Mouse (Mus musculus) forebrain, embryonic 12.5 days (tissue): ENCODE results near the gene Amdhd1. TPM values are rescaled to one million over a fixed set of nuclear protein-coding genes. Genes with fewer than 3 reads are reported as not detected.
"Not testable (repeated sequence)": the region's sequence is repeated elsewhere in the genome, so short reads cannot be mapped to it uniquely, and the experiment has no call there.

Experiments
- ATAC-seq: fragments of 200-750 bp; cut with Nextera tagmentation; 2 replicates; pipeline ENCODE4 v1.8.0; 2017; ENCODE audit warnings: moderate TSS enrichment; ENCODE audit not compliant: low FRiP score
- H3K27ac ChIP-seq: fragments of 300-500 bp; sonication (generic); 2 replicates; pipeline ENCODE4 v1.5.1; 2016; ENCODE audit warnings: mild to moderate bottlenecking
- H3K27me3 ChIP-seq: fragments of 300-500 bp; sonication (generic); 2 replicates; pipeline ENCODE4 v1.6.1; 2016; ENCODE audit warnings: mild to moderate bottlenecking
- H3K36me3 ChIP-seq: fragments of 300-500 bp; sonication (generic); replicated peaks from 2 replicates; pipeline ENCODE4 v1.6.1; 2016; ENCODE audit warnings: mild to moderate bottlenecking
- H3K4me1 ChIP-seq: fragments of 300-500 bp; sonication (generic); 2 replicates; pipeline ENCODE4 v1.6.1; 2016
- H3K4me2 ChIP-seq: fragments of 300-500 bp; sonication (generic); 2 replicates; pipeline ENCODE4 v1.6.1; 2016; ENCODE audit warnings: mild to moderate bottlenecking, moderate library complexity
- H3K4me3 ChIP-seq: fragments of 300-500 bp; sonication (generic); replicated peaks from 2 replicates; pipeline ENCODE4 v1.5.1; 2016; ENCODE audit warnings: mild to moderate bottlenecking
- H3K9ac ChIP-seq: fragments of 300-500 bp; sonication (generic); 2 replicates; pipeline ENCODE4 v1.6.1; 2016; ENCODE audit warnings: mild to moderate bottlenecking
- H3K9me3 ChIP-seq: fragments of 300-500 bp; sonication (generic); 2 replicates; pipeline ENCODE4 v1.6.1; 2016
- WGBS: fragments of 180-500 bp; shearing (Covaris S2); methylation state at CpG from one replicate; pipeline ENCODE4 v1.1.7; 2016; 5-methylcytosine and 5-hydroxymethylcytosine counted together
- polyA plus RNA-seq: library from polyadenylated mRNA; unstranded; fragments of >200 nt; fragmentation: Nextera tagmentation; extraction: Ambion mirVana; gene quantifications from 2 replicates; pipeline ENCODE4 v1.2.1, GENCODE M21; 2016

Gene Amdhd1
- polyA plus RNA-seq, 1 experiment from 2014 or later = 0.08 TPM

DNA sequence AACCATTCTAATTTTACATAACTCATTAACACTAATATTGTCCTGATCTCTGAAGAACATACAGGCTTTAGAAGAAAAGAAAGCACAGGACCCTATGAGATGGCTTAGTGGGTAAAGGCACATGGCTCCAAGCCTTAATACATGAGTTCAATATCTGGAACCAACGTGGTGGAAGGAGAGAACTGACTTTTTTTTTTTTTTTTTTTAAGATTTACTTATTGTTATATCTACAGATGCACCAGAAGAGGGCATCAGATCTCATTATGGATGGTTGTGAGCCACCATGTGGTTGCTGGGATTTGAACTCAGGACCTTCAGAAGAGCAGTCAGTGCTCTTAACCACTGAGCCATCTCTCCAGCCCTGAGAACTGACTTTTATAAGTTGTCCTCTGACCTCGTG lies 18.1 kb upstream of the Amdhd1 start:
- H3K9ac ChIP-seq, H3K27ac ChIP-seq: not testable (repeated sequence)
- WGBS = 73% methylated on average over 2 of the region's 2 CpGs

DNA sequence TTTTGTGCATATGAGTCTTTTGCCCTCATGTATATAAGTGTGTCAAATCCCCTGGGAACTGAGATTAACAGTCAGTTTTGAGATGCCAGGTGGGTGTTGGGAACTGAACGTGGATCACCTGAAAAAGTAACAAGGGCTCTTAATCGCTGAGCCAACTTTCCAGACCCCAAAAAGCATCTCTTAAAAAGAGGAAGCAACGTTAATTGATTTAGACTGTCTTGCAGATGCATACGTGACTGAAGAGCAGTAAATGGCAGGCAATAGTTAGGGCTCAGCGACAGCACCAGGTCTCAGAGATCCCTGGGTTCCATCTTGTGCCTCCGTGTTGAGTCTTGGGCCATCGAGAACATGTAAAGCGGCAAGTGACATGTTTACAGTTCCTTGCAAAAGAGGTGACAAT lies 12.8 kb upstream of the Amdhd1 start:
- no peaks in the 10 kb centered on the region for H3K4me1 ChIP-seq
- H3K9me3 ChIP-seq = no peaks in the 10 kb centered on the region
- no peak overlapping the region for H3K4me3 ChIP-seq
- H3K4me2 ChIP-seq = no peak overlapping the region
- H3K36me3 ChIP-seq = no peaks in the 10 kb centered on the region
- no peak overlapping the region for H3K27ac ChIP-seq
- H3K27me3 ChIP-seq = no peaks in the 10 kb centered on the region
- no peak for ATAC-seq
- WGBS = 86% methylated on average over 8 of the region's 8 CpGs
- no peak overlapping the region for H3K9ac ChIP-seq

More for the DNA sequence above, 18.1 kb upstream of the Amdhd1 start:
- not testable (repeated sequence) for H3K36me3 ChIP-seq, H3K9me3 ChIP-seq, ATAC-seq, H3K4me3 ChIP-seq, H3K4me1 ChIP-seq, H3K27me3 ChIP-seq, H3K4me2 ChIP-seq

DNA sequence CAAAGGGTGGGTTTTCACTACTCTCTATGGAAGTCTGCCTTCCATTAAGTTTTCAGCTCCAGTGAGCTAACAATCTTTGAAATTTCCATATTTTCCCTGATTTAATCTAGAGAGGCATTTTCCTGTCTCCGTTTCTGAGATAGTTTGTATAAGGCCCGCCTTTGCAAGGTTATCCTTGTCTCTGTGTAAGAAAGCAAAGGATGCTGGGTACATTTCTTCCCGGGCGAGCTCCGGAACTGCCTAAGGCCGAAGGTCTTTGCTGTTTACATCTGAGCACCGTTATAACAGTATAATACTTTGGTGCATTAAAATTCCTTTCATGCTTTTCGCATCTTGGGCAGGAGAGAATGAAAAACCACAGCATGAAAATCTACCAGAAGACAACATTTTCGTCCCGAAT lies 10.0 kb upstream of the Amdhd1 start:
- H3K4me1 ChIP-seq = no peaks in the 10 kb centered on the region
- ATAC-seq = no peak
- no peak overlapping the region for H3K4me2 ChIP-seq
- no peaks in the 10 kb centered on the region for H3K27me3 ChIP-seq
- H3K9me3 ChIP-seq = no peaks in the 10 kb centered on the region
- no peak overlapping the region for H3K27ac ChIP-seq
- no peak overlapping the region for H3K4me3 ChIP-seq
- WGBS = 86% methylated on average over 10 of the region's 10 CpGs
- no peak overlapping the region for H3K9ac ChIP-seq
- H3K36me3 ChIP-seq = no peaks in the 10 kb centered on the region

DNA sequence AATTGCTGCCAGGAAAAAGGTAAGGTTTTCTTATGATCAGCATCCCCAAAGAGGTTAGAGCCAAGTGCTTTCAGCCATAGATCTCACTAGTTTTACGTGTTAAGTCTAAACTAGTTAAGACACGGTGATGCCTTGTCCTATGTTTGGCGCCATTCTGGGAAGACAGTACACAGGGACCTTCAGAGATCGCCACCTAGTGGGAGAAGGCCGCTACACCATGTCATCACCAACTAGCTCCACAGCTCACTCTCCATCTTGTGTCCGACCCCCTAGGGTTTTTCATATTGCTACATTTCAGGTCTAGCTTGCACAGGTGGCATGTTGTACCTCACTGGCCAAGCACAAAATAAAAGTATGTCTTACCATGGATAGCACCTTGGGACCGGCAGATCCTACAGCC lies 9.2 kb upstream of the Amdhd1 start:
- Histone ChIP-seq H3K9me3 (no peaks in the 10 kb centered on the region), H3K9ac (no peak overlapping the region), H3K36me3 (no peaks in the 10 kb centered on the region), H3K4me1 (no peaks in the 10 kb centered on the region), H3K4me2 (no peak overlapping the region), H3K27me3 (no peaks in the 10 kb centered on the region), H3K27ac (no peak overlapping the region), H3K4me3 (no peak overlapping the region)
- WGBS = 16% methylated on average over 7 of the region's 7 CpGs
- ATAC-seq = peak; percentile 63; the same call in 1 of the 2 replicates

DNA sequence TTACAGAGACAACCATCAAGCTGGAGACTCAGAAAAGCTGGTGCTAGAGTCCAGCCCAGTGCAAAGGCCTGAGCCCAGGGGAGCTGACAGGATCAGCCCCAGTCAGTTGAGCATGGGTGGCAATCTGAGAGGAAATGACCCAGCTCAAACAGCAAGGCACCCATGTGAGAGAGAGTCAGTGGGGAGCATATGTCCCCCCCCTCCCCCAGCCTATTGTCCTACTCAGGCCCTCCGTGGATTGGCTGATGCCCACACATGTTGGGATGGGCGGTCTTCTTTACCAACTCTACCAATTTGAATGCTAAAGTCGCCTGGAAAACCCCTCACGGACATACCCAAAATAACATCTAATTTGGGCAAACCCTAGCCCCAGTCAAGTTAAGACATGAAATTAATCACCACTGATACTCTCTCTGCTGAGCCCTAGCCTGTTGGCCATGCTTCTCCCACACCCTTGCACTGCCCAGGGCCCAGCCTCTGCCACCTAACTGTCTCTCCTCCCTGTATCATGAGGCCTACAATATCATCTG lies 8.0 kb upstream of the Amdhd1 start:
- WGBS = 93% methylated on average over 4 of the region's 4 CpGs
- no peaks in the 10 kb centered on the region for H3K36me3 ChIP-seq
- H3K4me1 ChIP-seq = no peaks in the 10 kb centered on the region
- H3K27me3 ChIP-seq = no peaks in the 10 kb centered on the region
- H3K27ac ChIP-seq = no peak overlapping the region
- no peak overlapping the region for H3K9ac ChIP-seq
- no peak for ATAC-seq
- no peaks in the 10 kb centered on the region for H3K9me3 ChIP-seq
- no peak overlapping the region for H3K4me3 ChIP-seq
- H3K4me2 ChIP-seq = no peak overlapping the region

DNA sequence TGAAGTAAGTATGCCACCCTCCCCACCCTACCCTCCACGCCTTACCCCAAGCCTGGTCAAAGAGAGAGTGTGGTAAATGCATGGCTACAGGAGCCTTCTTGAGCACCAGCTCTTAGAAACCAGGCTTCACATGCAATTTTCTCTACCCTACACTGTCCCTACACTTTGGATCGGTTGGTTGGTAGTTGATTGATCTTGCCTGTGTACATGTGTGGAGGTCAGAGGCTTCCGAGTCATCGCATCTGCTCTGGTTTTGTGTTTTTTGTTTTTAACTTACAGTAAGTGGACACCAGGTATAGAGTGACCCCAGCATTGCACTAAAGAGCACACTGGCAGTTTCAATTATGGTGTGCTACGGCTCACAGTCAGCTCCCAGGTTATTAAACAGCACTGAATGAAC lies 4.3 kb upstream of the Amdhd1 start:
- H3K4me2 ChIP-seq = no peak overlapping the region
- 0 out of 2 replicates have a peak, but pooled peaks cover 4% of the 10 kb centered on the region for H3K27me3 ChIP-seq
- no peaks in the 10 kb centered on the region for H3K36me3 ChIP-seq
- H3K9me3 ChIP-seq = no peaks in the 10 kb centered on the region
- WGBS = 89% methylated on average over 5 of the region's 5 CpGs
- H3K4me3 ChIP-seq = no peak overlapping the region
- no peak for ATAC-seq
- H3K27ac ChIP-seq = no peak overlapping the region
- H3K4me1 ChIP-seq = peaks cover 15% of the 10 kb centered on the region
- H3K9ac ChIP-seq = no peak overlapping the region

DNA sequence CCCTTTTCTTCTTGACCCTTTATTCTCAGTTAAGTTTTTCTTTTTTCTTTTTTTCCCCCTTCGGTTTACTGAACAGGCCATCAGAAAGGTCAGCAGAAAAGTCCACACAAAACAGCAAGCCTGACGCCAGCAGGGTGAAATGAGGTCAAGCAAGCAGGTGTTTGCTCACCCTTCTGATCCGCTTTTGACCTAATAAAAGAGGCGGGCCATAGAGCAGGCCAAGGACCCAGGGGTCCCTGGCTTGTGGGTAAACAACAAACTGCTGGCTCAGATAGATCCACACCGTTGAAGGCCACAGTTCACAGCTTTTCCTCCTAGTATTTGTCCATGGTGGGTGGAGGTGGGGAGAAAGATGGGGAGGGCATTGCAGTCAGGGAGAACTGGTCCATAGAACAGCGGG lies 3.3 kb upstream of the Amdhd1 start:
- 53% methylated on average over 6 of the region's 6 CpGs for WGBS
- Histone ChIP-seq H3K9ac (no peak overlapping the region), H3K27me3 (0 out of 2 replicates have a peak, but pooled peaks cover 7% of the 10 kb centered on the region), H3K9me3 (no peaks in the 10 kb centered on the region), H3K27ac (no peak overlapping the region), H3K4me1 (peaks cover 15% of the 10 kb centered on the region), H3K4me2 (no peak overlapping the region), H3K36me3 (no peaks in the 10 kb centered on the region), H3K4me3 (no peak overlapping the region)
- no peak for ATAC-seq

DNA sequence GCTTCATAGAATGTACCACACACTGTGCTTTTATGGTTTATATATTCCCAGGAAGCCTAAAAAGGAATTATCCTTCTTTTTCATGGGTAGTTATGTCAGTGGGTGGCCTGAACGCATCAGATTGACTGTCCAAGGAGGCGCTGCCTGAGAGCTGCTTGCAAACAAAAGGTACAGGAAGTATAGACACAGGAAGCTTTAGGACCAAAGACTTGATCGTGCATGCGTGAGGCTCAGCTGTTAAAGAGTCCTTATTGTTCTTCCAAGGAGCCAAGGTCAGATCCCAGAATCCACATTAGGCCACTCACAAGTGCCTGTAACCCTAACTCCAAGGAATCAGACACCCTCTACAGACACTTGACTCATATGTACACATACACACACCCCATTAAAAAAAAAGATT lies 2.5 kb upstream of the Amdhd1 start:
- 33% methylated on average over 4 of the region's 4 CpGs for WGBS
- H3K4me3 ChIP-seq = no peak overlapping the region
- peaks cover 15% of the 10 kb centered on the region for H3K4me1 ChIP-seq
- H3K27ac ChIP-seq = no peak overlapping the region
- no peaks in the 10 kb centered on the region for H3K9me3 ChIP-seq
- H3K9ac ChIP-seq = no peak overlapping the region
- peaks cover 10% of the 10 kb centered on the region; the same call in 1 of the 2 replicates for H3K27me3 ChIP-seq
- no peak for ATAC-seq
- H3K36me3 ChIP-seq = no peaks in the 10 kb centered on the region
- no peak overlapping the region for H3K4me2 ChIP-seq

DNA sequence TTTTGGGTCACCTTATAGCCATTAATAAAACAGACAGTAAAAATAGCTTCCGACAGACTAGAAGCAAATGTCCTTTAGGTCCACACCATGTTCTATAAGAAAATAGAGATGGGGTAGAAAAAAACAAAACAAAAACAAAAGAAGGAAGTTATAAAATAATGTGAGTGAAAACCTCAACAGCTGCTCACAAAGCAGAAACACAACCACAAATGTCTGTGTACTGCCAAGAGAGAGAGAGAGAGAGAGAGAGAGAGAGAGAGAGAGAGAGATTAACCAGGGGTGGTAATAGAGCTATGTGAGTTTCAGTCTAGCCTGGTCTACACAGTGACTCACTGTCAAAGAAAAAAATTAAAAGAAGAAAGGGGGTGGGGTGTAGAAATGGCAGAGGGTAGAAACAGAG lies 1.8 kb upstream of the Amdhd1 start:
- Histone ChIP-seq H3K4me2 (no peak overlapping the region), H3K9ac (no peak overlapping the region), H3K4me1 (peaks cover 15% of the 10 kb centered on the region), H3K36me3 (no peaks in the 10 kb centered on the region), H3K27ac (no peak overlapping the region), H3K4me3 (no peak overlapping the region), H3K9me3 (no peaks in the 10 kb centered on the region), H3K27me3 (peaks cover 11% of the 10 kb centered on the region)
- ATAC-seq = no peak
- WGBS = 83% methylated on average over 1 of the region's 1 CpGs

DNA sequence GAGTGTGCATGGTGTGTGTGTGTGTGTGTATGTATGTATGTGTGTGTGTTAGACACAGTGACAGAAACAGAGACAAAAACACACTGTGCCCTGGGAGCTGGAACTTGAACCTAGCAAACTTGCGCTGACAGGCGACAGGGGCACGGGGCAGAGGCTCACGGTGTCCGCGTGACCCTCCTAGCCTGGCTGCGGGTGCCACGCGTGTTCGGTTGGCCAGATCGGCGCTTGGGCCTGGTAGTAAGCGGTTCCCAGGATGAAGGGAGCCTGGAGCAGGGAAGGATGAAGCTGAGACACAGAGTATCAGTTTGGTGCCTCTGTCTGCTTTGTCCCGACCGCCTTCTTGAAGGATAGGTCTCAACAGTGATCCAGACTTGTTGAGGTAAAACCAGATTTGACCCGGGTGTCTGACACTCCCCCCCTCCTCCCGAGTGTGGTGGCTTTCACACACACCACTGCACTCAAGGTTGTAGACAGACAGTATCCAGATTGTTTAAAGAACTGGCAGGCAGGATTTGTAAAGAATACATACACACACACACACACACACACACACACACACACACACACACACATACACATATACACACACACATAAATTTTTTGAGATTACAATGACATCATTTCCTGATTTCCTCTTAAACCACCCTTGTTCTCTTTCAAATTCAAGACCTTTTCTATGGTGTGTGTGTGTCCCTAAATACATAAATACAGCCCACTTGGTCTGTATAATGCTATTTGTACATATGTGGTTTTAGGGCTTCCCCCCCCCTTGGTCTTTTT lies 788 bp upstream of the Amdhd1 start, which contains the start of gene Ccdc38:
Gene Ccdc38, plus strand, starts transcription at position 202 of the 780 bp plus-strand sequence.
- Histone ChIP-seq H3K4me1 (peaks cover 15% of the 10 kb centered on the region), H3K4me3 (peak within 1 kb of the TSS; percentile 40), H3K27ac (no peak within 1 kb of the TSS), H3K9ac (peak within 1 kb of the TSS; percentile 50), H3K9me3 (no peaks in the 10 kb centered on the region), H3K4me2 (peak within 1 kb of the TSS; percentile 77), H3K27me3 (peaks cover 16% of the 10 kb centered on the region), H3K36me3 (no peaks in the 10 kb centered on the region)
- ATAC-seq = no peak; the same call in 1 of the 2 replicates
- 78% methylated on average over 17 of the region's 17 CpGs for WGBS

DNA sequence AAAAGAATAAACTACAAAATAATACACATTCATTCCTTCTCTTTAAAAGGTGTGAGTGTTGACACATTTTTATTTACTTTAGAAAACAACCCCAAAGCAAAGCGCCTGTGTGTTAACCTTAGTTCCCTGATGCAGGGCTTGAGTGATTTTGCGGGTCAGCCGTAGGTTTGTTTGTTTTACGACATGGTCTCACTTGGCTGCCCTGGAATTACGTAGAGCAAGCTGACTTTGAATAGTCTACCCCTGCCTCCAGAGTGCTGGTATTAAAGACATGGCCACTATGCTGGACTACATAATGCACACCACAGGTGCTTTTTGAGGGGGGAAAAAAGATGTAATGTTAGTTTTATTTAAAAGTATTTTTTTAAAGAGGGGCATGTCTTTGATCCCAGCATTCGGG lies 1.0 kb downstream of the Amdhd1 start:
- H3K27me3 ChIP-seq = peaks cover 30% of the 10 kb centered on the region
- no peak for ATAC-seq
- H3K27ac ChIP-seq = no peak overlapping the region
- no peak overlapping the region for H3K9ac ChIP-seq
- 77% methylated on average over 6 of the region's 6 CpGs for WGBS
- no peaks in the 10 kb centered on the region for H3K36me3 ChIP-seq
- no peak overlapping the region for H3K4me3 ChIP-seq
- H3K4me2 ChIP-seq = no peak overlapping the region
- peaks cover 15% of the 10 kb centered on the region for H3K4me1 ChIP-seq
- H3K9me3 ChIP-seq = no peaks in the 10 kb centered on the region

DNA sequence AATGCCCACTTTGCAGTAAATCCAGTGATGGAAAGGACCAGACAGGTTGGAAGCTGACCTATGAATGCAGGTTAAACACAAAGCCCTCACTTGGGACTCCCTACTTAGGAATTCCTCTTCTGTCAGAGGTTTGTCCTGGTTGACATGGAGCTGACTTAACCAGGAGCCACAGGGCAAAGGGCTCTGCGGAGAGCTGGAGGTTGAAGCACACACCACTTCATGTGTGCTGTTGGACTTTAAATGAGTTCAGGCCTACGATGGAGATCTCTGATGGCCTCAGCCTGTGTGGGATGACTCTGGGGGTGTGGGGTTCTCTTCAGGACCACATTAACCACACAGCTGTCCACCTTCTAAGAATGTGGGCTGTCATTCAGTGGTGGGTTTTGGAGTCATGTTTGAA lies 1.5 kb downstream of the Amdhd1 start:
- WGBS = 95% methylated on average over 2 of the region's 2 CpGs
- Histone ChIP-seq H3K27ac (no peak overlapping the region), H3K4me3 (no peak overlapping the region), H3K9ac (no peak overlapping the region), H3K4me1 (peaks cover 15% of the 10 kb centered on the region), H3K9me3 (no peaks in the 10 kb centered on the region), H3K36me3 (no peaks in the 10 kb centered on the region), H3K4me2 (no peak overlapping the region), H3K27me3 (peaks cover 30% of the 10 kb centered on the region)
- ATAC-seq = no peak

DNA sequence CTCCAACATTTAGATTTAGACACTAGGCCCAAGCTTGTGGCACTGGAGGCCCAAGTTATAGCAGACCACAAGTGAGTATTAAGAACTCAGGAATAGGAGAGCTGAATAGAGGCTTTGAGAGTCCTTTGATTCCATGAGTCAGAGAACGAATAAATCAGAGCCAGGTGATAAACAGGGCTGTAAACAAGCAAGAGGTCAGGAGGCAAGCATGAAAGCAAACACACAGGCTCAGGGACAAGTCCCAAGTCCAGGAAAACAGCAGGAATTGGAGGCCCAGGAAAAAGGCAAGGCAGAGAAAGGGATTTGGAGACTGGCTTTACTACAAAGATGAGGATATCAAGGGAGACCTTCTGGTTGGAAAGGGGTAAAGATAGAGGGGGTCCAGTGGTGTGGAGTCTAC lies 14.5 kb downstream of the Amdhd1 start:
- no peaks in the 10 kb centered on the region for H3K9me3 ChIP-seq
- no peaks in the 10 kb centered on the region for H3K36me3 ChIP-seq
- H3K27me3 ChIP-seq = no peaks in the 10 kb centered on the region
- 83% methylated on average over 1 of the region's 1 CpGs for WGBS
- H3K27ac ChIP-seq = no peak overlapping the region
- no peaks in the 10 kb centered on the region for H3K4me1 ChIP-seq
- no peak for ATAC-seq
- H3K4me2 ChIP-seq = no peak overlapping the region
- H3K4me3 ChIP-seq = no peak overlapping the region
- no peak overlapping the region for H3K9ac ChIP-seq
